Mouse (Mus musculus) forebrain, embryonic 14.5 days (tissue): ENCODE measurements around the gene Lmcd1. TPM values are rescaled to one million over a fixed set of nuclear protein-coding genes. Genes with fewer than 3 reads are reported as not detected.

ENCODE experiments used
- polyA plus RNA-seq: library from polyadenylated mRNA; unstranded; fragments of >200 nt; fragmentation: Nextera tagmentation; extraction: Ambion mirVana; gene quantifications from 2 replicates; pipeline ENCODE4 v1.2.1, GENCODE M21; 2014

The Lmcd1 gene
- polyA plus RNA-seq, 1 experiment from 2014 or later, result 16.7 TPM

Other genes starting within 250 kb of the Lmcd1 start
- gene Ssu2, start 114.3 kb downstream of the Lmcd1 start, polyA plus RNA-seq, result 0.11 TPM in 1 of 2 replicates, not detected in the other
- gene Cav3, start 185.7 kb downstream of the Lmcd1 start, polyA plus RNA-seq, result not detected in 2 replicates
- gene Oxtr, start 216.2 kb downstream of the Lmcd1 start, polyA plus RNA-seq, result 0.39 and 0.70 TPM in 2 replicates